Comparison of ENCODE assay signal across 8 mouse cellular contexts in the genomic region with DNA sequence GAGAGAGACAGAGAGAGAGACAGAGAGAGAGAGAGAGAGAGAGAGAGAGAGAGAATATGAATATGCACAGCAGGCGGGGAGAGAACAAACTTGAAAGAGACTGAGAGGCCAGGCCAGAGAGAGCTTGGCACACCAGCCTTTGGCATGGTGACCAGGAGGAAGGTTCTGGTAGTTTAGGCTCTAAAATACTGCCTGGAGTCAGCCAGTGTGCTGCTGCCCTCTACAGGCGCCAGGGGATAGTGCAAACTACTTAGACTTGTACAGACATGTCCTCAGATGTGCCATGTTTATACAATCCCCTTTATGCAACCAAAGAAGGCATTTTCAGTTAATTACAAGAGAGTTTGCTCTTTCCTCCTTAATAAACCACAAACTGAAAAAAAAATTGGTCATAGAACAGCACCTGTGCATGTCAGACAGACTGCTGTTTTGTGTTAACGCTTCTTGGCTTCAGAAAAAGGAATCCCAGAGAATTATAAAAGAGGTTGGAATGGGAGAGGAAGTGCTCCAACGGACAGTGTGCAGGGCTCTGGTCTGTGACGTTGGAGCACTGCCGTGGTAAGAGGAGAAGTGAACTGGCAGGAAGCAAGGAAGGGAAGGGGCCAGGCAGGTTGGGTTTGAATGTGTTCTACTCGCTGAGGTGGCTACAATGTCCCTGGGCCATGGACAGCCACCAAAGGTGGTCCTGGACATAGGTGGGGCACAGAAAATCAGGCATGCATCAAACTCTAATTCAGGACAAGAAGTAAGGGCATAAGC.
DNase-seq lines count a peak whose midpoint lies in the region; ATAC-seq and TF ChIP-seq lines count a peak whose summit lies in the region.

No protein-coding gene starts in this region.

- peaks cover 13% of the 10 kb centered on the region for H3K4me1 ChIP-seq in G1E (ENCODE audit: insufficient read depth, low read depth, low read length)
- peaks cover 40% of the 10 kb centered on the region for H3K4me1 ChIP-seq in forebrain, embryonic 16.5 days (replicated peaks; ENCODE audit: control insufficient read depth, insufficient read depth, low read length)
- H3K4me1 ChIP-seq in lung, adult 2 months (ENCODE audit: control insufficient read depth, insufficient read depth, low read length), result peaks cover 23% of the 10 kb centered on the region

- ATAC-seq in G1E (ENCODE audit: extremely low read depth, insufficient number of reproducible peaks, low FRiP score, poor library complexity, severe bottlenecking), result peak; percentile 82
- ATAC-seq in forebrain, embryonic 16.5 days, result peak; percentile 74
- peak; percentile 79 for ATAC-seq in neutrophil, adult 5-6 weeks (ENCODE audit: extremely low read depth, insufficient number of reproducible peaks, low FRiP score, poor library complexity, severe bottlenecking)

- no peak overlapping the region for H3K4me2 ChIP-seq in forebrain, embryonic 16.5 days (ENCODE audit: low read length)

- WGBS in forebrain, embryonic 16.5 days, result 28% methylated on average over 7 of the region's 7 CpGs
- WGBS in lung, adult 2 months, result 30% methylated on average over 7 of the region's 7 CpGs

- peak; percentile 38 for DNase-seq in G1E (ENCODE audit: low spot score)
- DNase-seq in cerebellum, adult 18-20 months, result peak; percentile 93
- peak; percentile 88 for DNase-seq in heart, postnatal 25 days (ENCODE audit: low spot score)
- DNase-seq in layer of hippocampus, adult 11-12 months (ENCODE audit: low spot score), result peak; percentile 95
- DNase-seq in lung, adult 2 months, result peak; percentile 84
- peak; percentile 86 for DNase-seq in testis, postnatal 14 days (ENCODE audit: low spot score)

- no peaks in the 10 kb centered on the region for H3K36me3 ChIP-seq in G1E (replicated peaks)
- H3K36me3 ChIP-seq in forebrain, embryonic 16.5 days (ENCODE audit: control insufficient read depth, insufficient read depth), result no peaks in the 10 kb centered on the region; the same call in 1 of the 2 replicates

- H3K9ac ChIP-seq in forebrain, embryonic 16.5 days (replicated peaks; ENCODE audit: low read depth, low read length), result 0 out of 2 replicates have a peak overlapping the region, but pooled peaks have one; percentile 6

- peaks cover 4% of the 10 kb centered on the region; the same call in 1 of the 2 replicates for H3K27me3 ChIP-seq in G1E (ENCODE audit: insufficient read depth, low read length)
- no peaks in the 10 kb centered on the region for H3K27me3 ChIP-seq in forebrain, embryonic 16.5 days (replicated peaks; ENCODE audit: control insufficient read depth, insufficient read depth, low read length)

- peak; percentile 69 for TF ChIP-seq CTCF in G1E (IDR thresholded peaks at IDR 0.05; ENCODE audit: low read depth, low read length)
- peak; percentile 92 for TF ChIP-seq CTCF in lung, adult 2 months (IDR thresholded peaks at IDR 0.05; ENCODE audit: insufficient read depth, low read length)

- TF ChIP-seq POLR2A in lung, adult 2 months (IDR thresholded peaks at IDR 0.05; ENCODE audit: borderline replicate concordance, extremely low read depth, low read depth, low read length), result no peak

- no peak overlapping the region for H3K4me3 ChIP-seq in G1E (ENCODE audit: low read depth, low read length)
- no peak overlapping the region for H3K4me3 ChIP-seq in forebrain, embryonic 16.5 days (replicated peaks; ENCODE audit: low read length)
- no peak overlapping the region for H3K4me3 ChIP-seq in lung, adult 2 months (replicated peaks; ENCODE audit: extremely low read depth, low read depth, low read length)

- H3K9me3 ChIP-seq in G1E (replicated peaks), result no peaks in the 10 kb centered on the region
- no peaks in the 10 kb centered on the region for H3K9me3 ChIP-seq in forebrain, embryonic 16.5 days (ENCODE audit: control insufficient read depth, low read length)

- H3K27ac ChIP-seq in forebrain, embryonic 16.5 days (ENCODE audit: low read length), result peak overlapping the region; percentile 84

- intact Hi-C loops in heart, postnatal 25 days (cut with DNase I), result loop anchor here (5.0 to 10.0 kb wide), 3 partner anchors 72 to 659 kb away; no protein-coding TSS in a partner anchor

Comparison
In these comparisons a context has a peak if more than half of its experiments do, and no peak if none do; other contexts are left out.
1. DNase-seq: peak in every context shown above with its lines; median percentile 95 in layer of hippocampus, adult 11-12 months; 93 in cerebellum, adult 18-20 months; 88 in heart, postnatal 25 days; 86 in testis, postnatal 14 days; 84 in lung, adult 2 months; 38 in G1E.